Mouse (Mus musculus): Measurements from ENCODE around the gene Gba2. TPM values are rescaled to one million over a fixed set of nuclear protein-coding genes. Genes with fewer than 3 reads are reported as not detected.

Gba2 gene
- polyA plus RNA-seq, 1 experiment from 2014 or later = 44.5 TPM

DNA sequence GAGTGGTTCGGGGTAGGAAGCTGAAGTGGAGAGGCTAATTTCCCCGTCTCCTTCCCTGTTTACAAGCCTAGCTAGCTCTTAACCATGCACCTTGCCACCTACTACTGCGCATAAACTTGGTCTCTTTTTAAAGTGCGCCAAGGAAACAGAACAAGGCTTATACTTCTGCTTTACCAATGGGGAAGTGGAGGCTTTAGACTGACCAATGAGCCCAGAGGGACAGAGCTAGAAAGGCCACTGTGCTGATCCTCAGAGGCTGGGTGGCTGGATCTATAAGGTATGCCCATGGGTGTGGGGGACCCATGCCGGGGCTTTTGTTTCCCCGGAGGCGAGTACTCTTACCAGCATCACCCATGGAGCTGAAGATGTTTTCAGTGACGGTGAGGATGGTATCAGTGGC lies 31.5 kb downstream of the Gba2 start:
- Histone ChIP-seq H3K27me3 (ENCODE audit: control insufficient read depth, insufficient read depth, low read length) (no peaks in the 10 kb centered on the region), H3K36me3 (replicated peaks; ENCODE audit: control insufficient read depth, insufficient read depth) (peaks cover 100% of the 10 kb centered on the region), H3K9ac (no peak overlapping the region), H3K4me3 (replicated peaks; ENCODE audit: low read length) (no peak overlapping the region), H3K27ac (no peak overlapping the region), H3K9me3 (ENCODE audit: control insufficient read depth, low read length) (no peaks in the 10 kb centered on the region), H3K4me1 (replicated peaks; ENCODE audit: control insufficient read depth, insufficient read depth, low read length) (no peaks in the 10 kb centered on the region), H3K4me2 (replicated peaks) (no peak overlapping the region)
- ATAC-seq (ENCODE audit: low FRiP score) = no peak
- no peak for DNase-seq (ENCODE audit: low spot score)
- WGBS = 94% methylated on average over 8 of the region's 8 CpGs

DNA sequence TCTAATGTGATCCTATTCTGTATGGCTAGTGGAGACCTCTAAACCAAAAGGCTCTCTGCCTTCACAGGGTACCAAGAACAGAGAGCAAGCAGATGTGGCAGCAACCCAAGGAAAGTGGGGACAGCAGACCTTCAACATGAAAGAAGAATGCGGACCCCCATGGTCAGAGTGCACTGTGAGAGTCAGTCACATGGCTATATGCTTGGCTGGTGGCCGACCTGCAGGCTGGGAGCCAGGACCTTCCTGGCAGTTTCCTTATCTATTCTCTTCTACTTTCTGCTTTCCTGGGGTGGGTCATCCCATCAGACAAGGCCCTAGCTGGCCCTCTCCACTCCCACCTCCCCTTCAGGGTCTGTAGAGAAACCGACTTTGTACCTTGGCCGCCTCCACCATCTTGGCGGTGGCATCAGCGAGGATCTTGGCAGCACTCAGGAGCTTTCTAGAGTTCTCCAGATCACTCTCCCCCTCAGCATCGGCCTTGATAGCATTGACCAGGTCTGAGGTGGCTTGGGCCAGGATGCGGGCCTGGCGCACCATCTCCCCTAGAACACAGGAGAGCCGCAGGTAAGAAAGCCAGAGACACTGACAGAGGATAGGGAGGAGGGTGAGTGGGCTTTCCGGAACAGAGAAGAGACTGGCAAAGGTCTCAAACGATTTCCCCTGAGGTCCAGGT lies 32.2 kb downstream of the Gba2 start:
- Histone ChIP-seq H3K4me3 (replicated peaks; ENCODE audit: low read length) (no peak overlapping the region), H3K27ac (no peak overlapping the region), H3K4me1 (replicated peaks; ENCODE audit: control insufficient read depth, insufficient read depth, low read length) (no peaks in the 10 kb centered on the region), H3K4me2 (replicated peaks) (no peak overlapping the region), H3K36me3 (replicated peaks; ENCODE audit: control insufficient read depth, insufficient read depth) (peaks cover 100% of the 10 kb centered on the region), H3K9me3 (ENCODE audit: control insufficient read depth, low read length) (no peaks in the 10 kb centered on the region), H3K27me3 (ENCODE audit: control insufficient read depth, insufficient read depth, low read length) (no peaks in the 10 kb centered on the region), H3K9ac (no peak overlapping the region)
- DNase-seq (ENCODE audit: low spot score) (no peak), ATAC-seq (ENCODE audit: low FRiP score) (no peak)
- WGBS = 92% methylated on average over 12 of the region's 12 CpGs

DNA sequence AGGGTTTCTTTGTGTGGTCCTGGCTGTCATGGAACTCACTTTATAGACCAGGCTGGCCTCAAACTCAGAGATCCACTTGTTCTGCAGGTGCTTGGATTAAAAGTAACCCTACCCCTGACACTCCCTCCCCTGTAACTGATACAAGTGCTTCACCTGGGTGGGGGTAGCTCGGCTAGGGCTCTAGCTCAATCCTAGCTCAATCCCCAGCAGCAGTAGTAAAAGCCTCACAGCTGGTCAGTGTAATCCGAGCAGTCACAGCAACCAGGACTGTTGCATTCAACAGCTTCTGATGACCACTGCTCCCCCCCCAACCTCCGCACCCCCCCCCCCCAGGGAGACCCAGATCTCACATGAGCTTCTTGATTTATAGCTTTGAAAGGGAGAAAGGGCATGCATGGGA lies 36.6 kb downstream of the Gba2 start:
- H3K4me2 ChIP-seq (replicated peaks) = no peak overlapping the region
- H3K36me3 ChIP-seq (replicated peaks; ENCODE audit: control insufficient read depth, insufficient read depth) = peaks cover 100% of the 10 kb centered on the region
- H3K4me1 ChIP-seq (replicated peaks; ENCODE audit: control insufficient read depth, insufficient read depth, low read length) = no peaks in the 10 kb centered on the region
- H3K4me3 ChIP-seq (replicated peaks; ENCODE audit: low read length) = no peak overlapping the region
- H3K9ac ChIP-seq = no peak overlapping the region
- no peaks in the 10 kb centered on the region for H3K9me3 ChIP-seq (ENCODE audit: control insufficient read depth, low read length)
- ATAC-seq (ENCODE audit: low FRiP score) (no peak), DNase-seq (ENCODE audit: low spot score) (no peak)
- H3K27ac ChIP-seq = no peak overlapping the region
- H3K27me3 ChIP-seq (ENCODE audit: control insufficient read depth, insufficient read depth, low read length) = no peaks in the 10 kb centered on the region
- WGBS = 93% methylated on average over 3 of the region's 3 CpGs

DNA sequence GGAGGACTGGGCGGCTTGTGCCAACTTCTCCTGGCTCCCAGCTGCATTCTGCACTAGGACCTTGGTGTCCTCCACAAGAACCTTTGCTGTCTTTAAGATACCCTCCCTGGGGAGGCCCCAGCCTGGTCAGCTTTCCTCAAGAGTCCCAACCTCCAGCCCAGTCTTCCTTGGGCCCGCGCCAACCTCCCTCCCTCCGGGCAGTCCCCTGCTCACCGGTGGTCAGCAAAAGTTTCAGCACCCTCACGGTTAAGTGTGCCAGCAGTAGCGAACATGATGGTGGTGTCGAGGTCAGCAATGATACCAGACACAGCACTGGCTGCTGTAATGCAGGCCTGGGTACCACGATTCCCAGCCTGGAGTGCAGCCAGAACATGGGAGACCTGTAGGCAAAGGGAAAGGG lies 42.6 kb downstream of the Gba2 start:
- ATAC-seq (ENCODE audit: low FRiP score) = no peak
- WGBS = 96% methylated on average over 9 of the region's 9 CpGs
- Histone ChIP-seq H3K9me3 (ENCODE audit: control insufficient read depth, low read length) (no peaks in the 10 kb centered on the region), H3K4me3 (replicated peaks; ENCODE audit: low read length) (no peak overlapping the region), H3K27me3 (ENCODE audit: control insufficient read depth, insufficient read depth, low read length) (no peaks in the 10 kb centered on the region), H3K4me2 (replicated peaks) (no peak overlapping the region), H3K9ac (no peak overlapping the region), H3K36me3 (replicated peaks; ENCODE audit: control insufficient read depth, insufficient read depth) (peaks cover 99% of the 10 kb centered on the region), H3K4me1 (replicated peaks; ENCODE audit: control insufficient read depth, insufficient read depth, low read length) (no peaks in the 10 kb centered on the region), H3K27ac (no peak overlapping the region)
- DNase-seq (ENCODE audit: low spot score) = no peak

DNA sequence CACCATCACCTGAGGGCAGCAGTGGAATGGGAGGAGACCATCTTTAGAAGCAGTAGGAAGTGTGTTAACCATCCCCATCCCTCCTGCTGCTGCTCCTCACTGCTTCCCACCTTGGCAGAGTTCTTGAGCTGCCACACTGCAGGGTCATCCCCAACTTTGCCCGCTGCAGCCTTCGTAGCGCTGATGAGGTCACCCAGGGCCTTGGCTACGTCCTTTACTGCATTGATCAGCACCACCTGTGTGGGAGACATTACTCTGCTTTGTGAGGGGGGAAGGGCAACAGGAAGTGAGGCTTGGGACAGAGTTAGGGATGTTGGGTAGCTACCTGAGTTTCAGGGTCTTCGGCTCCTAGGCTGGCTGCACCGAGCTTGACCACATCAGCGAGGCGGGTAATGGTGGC lies 43.0 kb downstream of the Gba2 start:
- no peak overlapping the region for H3K27ac ChIP-seq
- H3K4me3 ChIP-seq (replicated peaks; ENCODE audit: low read length) = no peak overlapping the region
- H3K36me3 ChIP-seq (replicated peaks; ENCODE audit: control insufficient read depth, insufficient read depth) = peaks cover 96% of the 10 kb centered on the region
- DNase-seq (ENCODE audit: low spot score) = no peak
- H3K9me3 ChIP-seq (ENCODE audit: control insufficient read depth, low read length) = no peaks in the 10 kb centered on the region
- no peak for ATAC-seq (ENCODE audit: low FRiP score)
- no peaks in the 10 kb centered on the region for H3K4me1 ChIP-seq (replicated peaks; ENCODE audit: control insufficient read depth, insufficient read depth, low read length)
- H3K9ac ChIP-seq = no peak overlapping the region
- over 99% methylated on average over 8 of the region's 8 CpGs for WGBS
- no peak overlapping the region for H3K4me2 ChIP-seq (replicated peaks)
- no peaks in the 10 kb centered on the region for H3K27me3 ChIP-seq (ENCODE audit: control insufficient read depth, insufficient read depth, low read length)

DNA sequence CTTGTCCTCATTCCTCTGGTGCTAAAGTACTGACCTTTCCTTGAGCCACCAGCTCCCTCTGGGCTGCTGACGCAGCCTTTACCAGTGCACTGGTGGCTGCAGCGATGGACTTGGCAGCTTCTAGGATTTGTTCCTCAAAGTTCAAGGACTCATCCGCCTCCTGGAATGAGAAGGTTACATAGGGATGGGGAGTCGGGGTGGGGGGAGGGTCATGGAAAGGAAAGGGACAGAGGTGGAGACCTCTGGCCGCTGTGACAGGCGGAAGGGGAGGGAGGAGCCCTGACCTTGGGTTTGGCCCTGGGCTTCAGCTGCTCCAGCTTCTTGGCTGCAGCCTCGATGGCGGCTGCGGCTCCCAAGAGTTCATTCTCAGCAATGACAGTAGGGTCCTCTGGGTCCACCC lies 45.4 kb downstream of the Gba2 start:
- H3K4me3 ChIP-seq (replicated peaks; ENCODE audit: low read length) = no peak overlapping the region
- no peak overlapping the region for H3K4me2 ChIP-seq (replicated peaks)
- ATAC-seq (ENCODE audit: low FRiP score) = no peak
- no peaks in the 10 kb centered on the region for H3K9me3 ChIP-seq (ENCODE audit: control insufficient read depth, low read length)
- DNase-seq (ENCODE audit: low spot score) = no peak
- no peaks in the 10 kb centered on the region for H3K4me1 ChIP-seq (replicated peaks; ENCODE audit: control insufficient read depth, insufficient read depth, low read length)
- H3K27me3 ChIP-seq (ENCODE audit: control insufficient read depth, insufficient read depth, low read length) = no peaks in the 10 kb centered on the region
- WGBS = 94% methylated on average over 9 of the region's 9 CpGs
- peaks cover 72% of the 10 kb centered on the region for H3K36me3 ChIP-seq (replicated peaks; ENCODE audit: control insufficient read depth, insufficient read depth)
- no peak overlapping the region for H3K27ac ChIP-seq
- H3K9ac ChIP-seq = no peak overlapping the region

DNA sequence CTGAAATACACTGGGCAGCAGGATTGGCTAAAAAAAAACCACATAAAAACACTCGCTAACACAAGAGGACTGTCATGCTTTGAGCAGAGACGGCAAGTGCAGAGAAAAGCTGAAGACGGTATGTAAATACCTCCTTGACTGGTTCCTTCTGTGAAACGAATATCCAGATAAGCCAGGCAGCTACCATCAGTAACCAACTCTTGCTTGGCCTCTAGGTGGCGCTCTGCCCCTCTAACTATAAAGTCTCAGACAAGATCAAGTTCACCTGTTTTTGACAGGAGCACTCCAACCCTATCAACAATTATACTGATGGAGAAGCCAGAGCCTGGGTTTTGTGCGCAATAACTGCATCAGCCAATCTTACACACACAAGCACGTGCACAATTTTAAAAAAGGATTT lies 48.1 kb downstream of the Gba2 start:
- ATAC-seq (ENCODE audit: low FRiP score) = no peak
- Histone ChIP-seq H3K27me3 (ENCODE audit: control insufficient read depth, insufficient read depth, low read length) (peaks cover 10% of the 10 kb centered on the region; the same call in 1 of the 2 replicates), H3K4me2 (replicated peaks) (no peak overlapping the region), H3K4me1 (replicated peaks; ENCODE audit: control insufficient read depth, insufficient read depth, low read length) (no peaks in the 10 kb centered on the region), H3K36me3 (replicated peaks; ENCODE audit: control insufficient read depth, insufficient read depth) (peaks cover 46% of the 10 kb centered on the region), H3K9me3 (ENCODE audit: control insufficient read depth, low read length) (no peaks in the 10 kb centered on the region), H3K4me3 (replicated peaks; ENCODE audit: low read length) (no peak overlapping the region), H3K27ac (no peak overlapping the region), H3K9ac (no peak overlapping the region)
- peak; percentile 70 for DNase-seq (ENCODE audit: low spot score)
- WGBS = 29% methylated on average over 7 of the region's 7 CpGs

DNA sequence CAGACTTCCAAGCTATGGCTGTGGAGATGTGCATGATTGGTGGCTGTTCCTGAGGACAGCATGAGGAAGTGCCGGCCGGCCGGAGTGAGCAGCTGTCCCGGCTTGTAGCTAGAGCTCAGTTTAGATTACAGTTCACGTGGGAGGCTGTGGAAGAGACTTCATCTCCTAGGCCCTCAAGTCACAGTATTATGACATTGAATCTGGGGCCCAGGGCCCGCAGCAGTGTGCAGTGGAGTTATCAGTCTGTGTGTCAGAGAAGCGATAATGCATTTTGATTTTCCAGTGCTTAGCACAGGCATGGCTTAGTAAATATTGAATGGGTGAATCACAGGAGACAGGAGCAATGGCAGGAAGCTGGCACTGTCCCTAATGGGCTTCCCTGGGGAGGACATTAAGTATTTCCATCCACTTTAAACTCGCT lies 48.6 kb downstream of the Gba2 start:
- H3K9ac ChIP-seq = no peak overlapping the region
- no peaks in the 10 kb centered on the region for H3K4me1 ChIP-seq (replicated peaks; ENCODE audit: control insufficient read depth, insufficient read depth, low read length)
- no peaks in the 10 kb centered on the region for H3K9me3 ChIP-seq (ENCODE audit: control insufficient read depth, low read length)
- WGBS = 63% methylated on average over 8 of the region's 8 CpGs
- peaks cover 41% of the 10 kb centered on the region for H3K36me3 ChIP-seq (replicated peaks; ENCODE audit: control insufficient read depth, insufficient read depth)
- ATAC-seq (ENCODE audit: low FRiP score) (no peak), DNase-seq (ENCODE audit: low spot score) (no peak)
- H3K27me3 ChIP-seq (ENCODE audit: control insufficient read depth, insufficient read depth, low read length) = peaks cover 14% of the 10 kb centered on the region
- 0 out of 2 replicates have a peak overlapping the region, but pooled peaks have one; percentile 38 for H3K27ac ChIP-seq
- H3K4me2 ChIP-seq (replicated peaks) = no peak overlapping the region
- H3K4me3 ChIP-seq (replicated peaks; ENCODE audit: low read length) = no peak overlapping the region

DNA sequence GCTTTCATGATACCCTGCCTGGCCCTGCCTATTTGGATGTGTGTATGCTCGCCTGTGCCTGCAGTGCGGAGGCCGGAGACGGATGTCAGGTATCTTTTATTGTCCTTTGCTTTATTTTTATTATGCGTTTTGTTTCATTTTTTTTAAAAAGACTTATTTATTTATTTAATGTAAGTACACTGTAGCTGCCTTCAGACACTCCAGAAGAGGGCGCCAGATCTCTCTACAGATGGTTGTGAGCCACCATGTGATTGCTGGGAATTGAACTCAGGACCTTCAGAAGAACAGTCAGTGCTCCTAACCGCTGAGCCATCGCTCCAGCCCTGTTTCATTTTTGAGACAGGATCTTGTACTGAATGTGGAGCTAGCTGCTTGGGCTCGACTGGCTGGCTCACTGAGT lies 50.2 kb downstream of the Gba2 start:
- Histone ChIP-seq H3K9ac (no peak overlapping the region), H3K4me3 (replicated peaks; ENCODE audit: low read length) (no peak overlapping the region), H3K9me3 (ENCODE audit: control insufficient read depth, low read length) (no peaks in the 10 kb centered on the region), H3K4me1 (replicated peaks; ENCODE audit: control insufficient read depth, insufficient read depth, low read length) (peaks cover 11% of the 10 kb centered on the region), H3K4me2 (replicated peaks) (no peak overlapping the region), H3K27me3 (ENCODE audit: control insufficient read depth, insufficient read depth, low read length) (peaks cover 30% of the 10 kb centered on the region), H3K27ac (no peak overlapping the region), H3K36me3 (replicated peaks; ENCODE audit: control insufficient read depth, insufficient read depth) (peaks cover 26% of the 10 kb centered on the region)
- DNase-seq (ENCODE audit: low spot score) = no peak
- 76% methylated on average over 9 of the region's 9 CpGs for WGBS
- ATAC-seq (ENCODE audit: low FRiP score) = no peak

DNA sequence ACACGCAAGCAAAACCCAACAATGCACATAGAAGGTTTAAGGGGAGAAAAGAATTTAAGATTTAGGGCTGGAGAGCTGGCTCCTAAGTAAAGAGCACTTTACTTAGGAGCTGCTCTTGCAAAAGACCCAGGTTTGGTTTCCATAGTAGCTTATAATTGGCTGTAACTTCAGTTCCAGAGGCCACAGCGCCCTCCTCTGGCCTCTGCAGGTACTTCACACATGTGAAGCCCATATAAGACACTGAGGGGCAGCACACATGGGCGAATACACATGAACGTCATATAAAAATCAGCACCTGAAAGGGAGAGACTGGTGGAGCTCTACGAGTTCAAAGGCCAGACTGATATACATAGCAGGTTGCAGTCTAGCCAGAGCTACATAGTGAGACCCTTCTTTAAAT lies 50.8 kb downstream of the Gba2 start:
- DNase-seq (ENCODE audit: low spot score) (no peak), ATAC-seq (ENCODE audit: low FRiP score) (no peak)
- WGBS = 67% methylated on average over 5 of the region's 5 CpGs
- Histone ChIP-seq H3K4me2 (replicated peaks) (no peak overlapping the region), H3K4me3 (replicated peaks; ENCODE audit: low read length) (no peak overlapping the region), H3K27ac (no peak overlapping the region), H3K36me3 (replicated peaks; ENCODE audit: control insufficient read depth, insufficient read depth) (peaks cover 20% of the 10 kb centered on the region), H3K27me3 (ENCODE audit: control insufficient read depth, insufficient read depth, low read length) (peaks cover 36% of the 10 kb centered on the region), H3K9me3 (ENCODE audit: control insufficient read depth, low read length) (no peaks in the 10 kb centered on the region), H3K9ac (no peak overlapping the region), H3K4me1 (replicated peaks; ENCODE audit: control insufficient read depth, insufficient read depth, low read length) (peaks cover 13% of the 10 kb centered on the region)

Data from hindbrain, embryonic 14.5 days (tissue).